Mouse (Mus musculus) stomach, postnatal 0 days (tissue): ENCODE measurements around the gene Rbm28.

Experiments
- CTCF ChIP-seq: IDR thresholded peaks from 2 replicates; pipeline ENCODE4 v1.5.1; 2016; ENCODE audit warnings: antibody characterized with exemption, low read depth, mild to moderate bottlenecking, moderate library complexity
- EP300 ChIP-seq: optimal IDR thresholded peaks from 2 replicates; pipeline ENCODE3; 2016; ENCODE audit warnings: antibody characterized with exemption

DNA sequence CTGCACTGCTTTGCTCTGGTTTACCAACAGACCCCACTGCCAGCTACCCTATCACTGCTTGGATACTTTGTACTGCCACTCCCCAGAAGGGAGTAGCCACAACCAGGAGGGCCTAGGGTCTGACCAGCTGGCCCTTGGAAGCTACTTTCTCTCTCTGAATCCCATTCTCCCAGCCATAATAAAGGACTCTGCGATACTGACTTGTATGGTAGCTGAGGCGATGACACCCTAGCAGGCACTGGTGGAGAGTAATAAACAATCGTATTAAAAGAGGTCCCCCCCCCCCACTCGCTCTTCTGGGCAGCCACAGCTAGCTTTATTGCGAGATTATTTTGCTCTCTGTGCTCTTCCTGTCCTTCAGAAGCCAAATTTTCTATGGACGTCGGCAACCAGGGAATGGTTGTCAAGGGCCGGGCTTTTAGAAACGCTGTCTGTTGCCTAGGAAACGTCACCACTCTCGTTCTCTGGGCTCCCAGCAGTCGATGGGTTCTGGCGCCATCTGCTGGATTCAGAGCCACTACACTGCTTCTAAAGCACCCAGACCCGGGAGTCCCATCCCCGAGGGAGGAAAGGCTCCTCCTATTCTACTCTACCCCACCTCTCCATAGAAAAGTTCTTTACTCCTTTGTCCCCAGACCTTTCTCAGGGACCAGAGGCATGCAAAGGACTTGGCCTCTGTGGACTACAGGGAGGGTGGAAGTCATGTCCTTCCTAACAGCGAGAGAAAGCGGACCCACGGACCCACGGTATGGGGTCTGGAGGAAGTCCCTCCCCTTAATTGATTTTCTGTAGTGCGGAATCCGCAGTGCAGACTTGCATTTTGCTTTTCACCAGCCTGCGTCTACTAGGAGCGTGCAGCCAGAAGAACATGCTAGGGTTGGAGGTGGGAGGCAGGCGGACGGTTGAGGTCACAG is 33.8 kb upstream of the Rbm28 start:
- no peak for TF ChIP-seq EP300
- peak; percentile 95 for TF ChIP-seq CTCF
